ENCODE assay signal across 15 mouse cellular contexts in genomic region chr4:117389264-117390054, GRCm38 (mm10).
A peak's percentile ranks its signal among the peaks of the same experiment; 100 is the strongest.
DNase-seq lines count a peak whose midpoint lies in the region; ATAC-seq and TF ChIP-seq lines count a peak whose summit lies in the region.
"Had no signal": no experiment of that assay in that cellular context is flagged by ENCODE, and none has a peak within 500 bp of the region (broad histone marks: within the 10 kb centered on the region; RNA-seq: fewer than 3 reads in every experiment).

No protein-coding gene starts in this region.

- H3K4me2 ChIP-seq in heart, postnatal 0 days (ENCODE audit: low read depth, low read length): no peak overlapping the region
- H3K4me2 ChIP-seq: intestine, embryonic 15.5 days; limb, embryonic 13.5 days; neural tube, embryonic 12.5 days; stomach, embryonic 15.5 days had no signal

- peaks cover 7% of the 10 kb centered on the region; the same call in 1 of the 2 replicates for H3K27me3 ChIP-seq in heart, postnatal 0 days (ENCODE audit: control insufficient read depth, insufficient read depth, low read length)
- H3K27me3 ChIP-seq: stomach, embryonic 15.5 days had no signal

- 64% methylated on average over 14 of the region's 14 CpGs for WGBS in heart, postnatal 0 days
- 76% methylated on average over 14 of the region's 14 CpGs for WGBS in lung, adult 2 months

- TF ChIP-seq CTCF in heart, postnatal 0 days (IDR thresholded peaks at IDR 0.05; ENCODE audit: low read depth): peak; percentile 59
- 0 out of 2 replicates have a peak, but pooled peaks have one; percentile 15 for TF ChIP-seq CTCF in lung, adult 2 months (IDR thresholded peaks at IDR 0.05; ENCODE audit: insufficient read depth, low read length)
- peak; percentile 35; the same call in 1 of the 2 replicates for TF ChIP-seq CTCF in brain, embryonic 14.5 days (IDR thresholded peaks at IDR 0.05; ENCODE audit: borderline replicate concordance, extremely low read depth, insufficient read depth, insufficient read length)

- H3K9me3 ChIP-seq in heart, postnatal 0 days (replicated peaks; ENCODE audit: control insufficient read depth, low read length): no peaks in the 10 kb centered on the region
- H3K9me3 ChIP-seq: intestine, embryonic 15.5 days; limb, embryonic 13.5 days; midbrain, embryonic 10.5 days; neural tube, embryonic 12.5 days; stomach, embryonic 15.5 days had no signal

- peak; percentile 24 for DNase-seq in heart, postnatal 0 days (ENCODE audit: low spot score)
- no peak for DNase-seq in heart, adult 8-10 months (ENCODE audit: low spot score)
- DNase-seq in lung, adult 2 months: no peak
- no peak for DNase-seq in lung, adult 18-20 months
- DNase-seq in R1 (ENCODE audit: low read depth, low spot score): peak; percentile 70
- no peak for DNase-seq in brain, embryonic 14.5 days (ENCODE audit: low read depth)
- DNase-seq in spleen, adult 12 weeks (ENCODE audit: low spot score): no peak
- DNase-seq: cerebellum, postnatal 36 days; right cerebral cortex, postnatal 14 days had no signal

- H3K36me3 ChIP-seq in heart, postnatal 0 days (replicated peaks; ENCODE audit: control insufficient read depth, insufficient read depth, low read length): no peaks in the 10 kb centered on the region
- H3K36me3 ChIP-seq: intestine, embryonic 15.5 days; limb, embryonic 13.5 days; midbrain, embryonic 10.5 days; neural tube, embryonic 12.5 days; stomach, embryonic 15.5 days had no signal

- no peak for ATAC-seq in heart, postnatal 0 days (ENCODE audit: insufficient read depth, low read depth)
- ATAC-seq in megakaryocyte-erythroid progenitor cell, adult 5-6 weeks (replicated peaks; ENCODE audit: low FRiP score, low TSS enrichment, poor library complexity, severe bottlenecking): no peak
- ATAC-seq: intestine, embryonic 15.5 days had no signal

- no peak for TF ChIP-seq EP300 in heart, postnatal 0 days (IDR thresholded peaks at IDR 0.05; ENCODE audit: low read depth)

- H3K9ac ChIP-seq in heart, postnatal 0 days (replicated peaks; ENCODE audit: low read depth, low read length): no peak overlapping the region
- H3K9ac ChIP-seq: intestine, embryonic 15.5 days; limb, embryonic 13.5 days; neural tube, embryonic 12.5 days; stomach, embryonic 15.5 days had no signal

- H3K4me1 ChIP-seq in heart, postnatal 0 days (ENCODE audit: control insufficient read depth, insufficient read depth): peaks cover 8% of the 10 kb centered on the region; the same call in 1 of the 2 replicates
- H3K4me1 ChIP-seq in lung, adult 2 months (ENCODE audit: control insufficient read depth, insufficient read depth, low read length): no peaks in the 10 kb centered on the region

- H3K4me3 ChIP-seq in heart, postnatal 0 days (ENCODE audit: low read depth, low read length): no peak overlapping the region
- no peak overlapping the region for H3K4me3 ChIP-seq in lung, adult 2 months (replicated peaks; ENCODE audit: extremely low read depth, low read depth, low read length)
- H3K4me3 ChIP-seq: intestine, embryonic 15.5 days; limb, embryonic 13.5 days; midbrain, embryonic 10.5 days; neural tube, embryonic 12.5 days; stomach, embryonic 15.5 days had no signal

- H3K27ac ChIP-seq in heart, postnatal 0 days (ENCODE audit: low read depth): no peak overlapping the region
- H3K27ac ChIP-seq: intestine, embryonic 15.5 days; limb, embryonic 13.5 days; midbrain, embryonic 10.5 days; neural tube, embryonic 12.5 days; stomach, embryonic 15.5 days had no signal

- TF ChIP-seq POLR2A in lung, adult 2 months (IDR thresholded peaks at IDR 0.05; ENCODE audit: borderline replicate concordance, extremely low read depth, low read depth, low read length): no peak
- no peak for TF ChIP-seq POLR2A in brain, embryonic 14.5 days (IDR thresholded peaks at IDR 0.05; ENCODE audit: borderline replicate concordance, extremely low read depth, insufficient read depth, insufficient read length, poor library complexity, severe bottlenecking)

Comparison
In these comparisons a context has a peak if more than half of its experiments do, and no peak if none do; other contexts are left out.
1. DNase-seq: peak in heart, postnatal 0 days (single experiment) and R1 (single experiment); none in heart, adult 8-10 months (single experiment), lung, adult 2 months (single experiment), lung, adult 18-20 months (0 of 2), brain, embryonic 14.5 days (single experiment) and spleen, adult 12 weeks (single experiment).
2. Peak in every context shown above with its lines, with median percentiles within 50 percentile points of each other: CTCF ChIP-seq.